Mouse (Mus musculus): ENCODE measurements around the gene Abcc6.
"Not testable (repeated sequence)": the region's sequence is repeated elsewhere in the genome, so short reads cannot be mapped to it uniquely, and the experiment has no call there.

Gene Abcc6

DNA sequence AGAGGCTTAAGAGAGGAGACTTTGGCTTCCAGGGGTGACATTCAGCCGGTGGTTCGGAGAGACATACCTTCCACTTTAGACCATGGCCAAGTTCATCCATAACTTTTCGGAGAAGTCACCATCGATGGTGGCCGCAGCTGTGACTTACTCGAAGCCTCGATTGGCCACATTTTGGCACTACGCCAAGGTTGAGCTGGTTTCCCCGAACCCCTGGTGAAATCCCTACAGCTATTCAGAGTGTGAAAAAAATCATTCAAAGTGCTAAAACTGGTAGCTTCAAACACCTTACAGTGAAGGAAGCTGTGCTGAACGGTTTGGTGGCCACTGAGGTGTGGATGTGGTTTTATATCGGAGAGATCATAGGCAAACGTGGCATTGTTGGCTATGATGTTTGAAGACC, 96.3 kb downstream of the Abcc6 start:
- DNase-seq (ENCODE audit: low spot score in 2 of 2): not testable (repeated sequence)

- DNase-seq (ENCODE audit: low spot score in 2 of 2): no peak
Observed at GRCm38 (mm10) chr7:45929688-45930087, 100.4 kb downstream of the Abcc6 start.

DNA sequence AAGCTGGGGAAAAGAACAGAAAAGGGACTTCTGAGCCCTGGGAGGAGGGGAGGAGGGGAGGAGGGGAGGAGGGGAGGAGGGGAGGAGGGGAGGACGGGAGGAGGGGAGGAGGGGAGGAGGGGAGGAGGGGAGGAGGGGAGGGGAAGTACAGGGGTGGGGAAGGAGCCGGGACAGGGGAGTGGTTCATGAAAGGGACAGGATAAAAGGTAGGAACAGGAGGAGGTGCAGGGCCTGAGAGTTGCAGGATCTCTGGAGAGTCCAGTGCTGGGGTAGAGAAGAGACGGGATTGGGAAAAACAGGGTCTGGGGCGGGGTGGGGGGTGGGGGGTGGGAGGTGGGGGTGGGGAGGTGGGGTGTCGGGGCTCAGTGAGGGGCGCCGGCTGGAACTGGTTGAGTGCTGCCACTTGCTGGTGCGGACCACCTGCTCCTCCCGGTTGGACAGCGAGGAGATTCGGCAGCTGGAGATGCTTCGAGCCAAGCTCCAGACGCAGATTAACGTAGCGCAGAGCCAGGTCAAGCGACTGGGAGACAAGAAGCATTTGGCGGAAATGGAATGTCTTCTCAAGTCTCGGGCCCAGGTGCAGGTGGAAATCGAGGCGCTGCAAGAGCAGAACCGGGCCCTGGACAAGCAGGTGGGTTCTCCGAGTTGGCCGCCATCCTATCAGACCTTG, 101.3 kb downstream of the Abcc6 start:
- no peak for DNase-seq (ENCODE audit: low spot score in 2 of 2)

DNA sequence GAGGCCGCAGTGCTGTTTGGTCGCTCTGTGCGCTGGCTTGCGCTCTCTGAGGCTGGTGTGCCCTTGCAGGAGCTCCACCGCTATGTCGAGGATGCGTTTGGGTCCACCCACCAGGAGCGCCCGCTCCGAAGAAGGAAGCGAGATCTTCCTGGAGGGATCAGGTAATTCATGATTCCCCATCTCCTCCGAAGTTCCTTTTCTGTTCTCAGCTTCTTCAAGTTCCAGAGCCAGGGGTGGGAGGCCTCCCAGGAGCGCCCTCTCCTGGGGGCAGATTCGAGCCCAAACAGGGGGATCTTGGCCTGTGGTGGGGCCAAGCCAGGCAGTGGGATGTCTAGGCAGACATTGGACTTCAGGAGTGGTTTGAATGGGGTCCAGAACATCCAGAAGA, 105.7 kb downstream of the Abcc6 start:
- no peak for DNase-seq (ENCODE audit: low spot score in 2 of 2)

- DNase-seq (ENCODE audit: low spot score in 2 of 2): peak in 1 of 2 experiments; percentile 53
Observed at GRCm38 (mm10) chr7:45923762-45924428, 106.2 kb downstream of the Abcc6 start, which contains the start of gene Ccdc114. TSS of gene Ccdc114 (plus strand) at chr7:45924072.

GRCm38 (mm10) chr7:45922928-45923761, 107.0 kb downstream of the Abcc6 start:
- peak; percentile 80 to 86 for DNase-seq (ENCODE audit: low spot score in 2 of 2)

- no peak for DNase-seq (ENCODE audit: low spot score in 2 of 2)
Observed at GRCm38 (mm10) chr7:45921950-45922600, 108.0 kb downstream of the Abcc6 start.

- DNase-seq (ENCODE audit: low spot score in 2 of 2): peak in 1 of 2 experiments; percentile 49
Observed at GRCm38 (mm10) chr7:45921242-45921621, 108.9 kb downstream of the Abcc6 start, which contains the start of gene Emp3. TSS of gene Emp3 (minus strand) at chr7:45921404.

DNA sequence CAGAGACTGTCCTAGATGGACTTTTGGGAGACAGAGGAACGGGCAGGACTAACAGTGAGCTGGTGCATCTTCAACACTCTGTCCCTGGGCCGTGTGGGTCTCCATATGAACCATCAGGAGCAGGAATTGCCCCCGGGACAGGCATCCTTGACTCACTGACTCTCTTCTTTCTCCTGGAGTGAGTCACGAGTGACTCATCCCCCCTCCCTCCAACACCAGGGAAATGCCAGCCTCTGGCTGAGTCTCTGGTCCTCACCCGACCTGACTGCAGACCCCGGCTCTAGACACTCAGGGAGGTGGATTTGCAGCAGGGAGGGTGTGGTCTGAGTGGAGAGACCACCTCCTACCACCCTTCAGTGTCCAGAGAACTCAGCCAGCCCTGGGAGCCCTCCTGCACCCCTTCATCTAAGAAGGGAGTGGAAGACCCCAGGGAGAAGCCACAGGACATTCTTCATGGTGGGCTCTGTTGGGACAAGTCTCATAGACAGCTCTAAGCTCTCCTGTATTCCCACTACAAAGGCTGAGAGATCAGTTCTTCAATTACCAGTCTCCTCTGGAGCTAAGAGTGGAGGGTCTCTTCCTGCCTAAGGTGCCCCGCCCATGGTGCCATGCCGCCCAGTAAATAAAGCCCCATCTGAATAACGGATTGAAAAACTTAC, 109.4 kb downstream of the Abcc6 start:
- DNase-seq (ENCODE audit: low spot score in 2 of 2): no peak

GRCm38 (mm10) chr7:45919761-45920160, 110.3 kb downstream of the Abcc6 start:
- DNase-seq (ENCODE audit: low spot score in 2 of 2): no peak

- DNase-seq (ENCODE audit: low spot score in 2 of 2): peak in 1 of 2 experiments; percentile 47
Observed at GRCm38 (mm10) chr7:45919083-45919671, 110.9 kb downstream of the Abcc6 start.

GRCm38 (mm10) chr7:45917926-45918325, 112.2 kb downstream of the Abcc6 start:
- DNase-seq (ENCODE audit: low spot score in 2 of 2): no peak

All from spleen, postnatal 14 days (tissue).